Mouse (Mus musculus) adrenal gland, postnatal 0 days (tissue): Measurements from ENCODE around the gene Prrt2. TPM values are rescaled to one million over a fixed set of nuclear protein-coding genes. Genes with fewer than 3 reads are reported as not detected.

Source experiments
- microRNA-seq: library from miRNA; unstranded; fragments of <30 nt; microRNA quantifications from one replicate; pipeline ENCODE4, GENCODE M21; 2016; ENCODE audit warnings: borderline replicate concordance; ENCODE audit not compliant: insufficient number of aligned reads
- polyA plus RNA-seq: library from polyadenylated mRNA; unstranded; fragments of >200 nt; fragmentation: Nextera tagmentation; extraction: Ambion mirVana; gene quantifications from 2 replicates; pipeline ENCODE4 v1.2.1, GENCODE M21; 2015

Gene Prrt2
- polyA plus RNA-seq, result 6.6 and 10.5 TPM in 2 replicates

DNA sequence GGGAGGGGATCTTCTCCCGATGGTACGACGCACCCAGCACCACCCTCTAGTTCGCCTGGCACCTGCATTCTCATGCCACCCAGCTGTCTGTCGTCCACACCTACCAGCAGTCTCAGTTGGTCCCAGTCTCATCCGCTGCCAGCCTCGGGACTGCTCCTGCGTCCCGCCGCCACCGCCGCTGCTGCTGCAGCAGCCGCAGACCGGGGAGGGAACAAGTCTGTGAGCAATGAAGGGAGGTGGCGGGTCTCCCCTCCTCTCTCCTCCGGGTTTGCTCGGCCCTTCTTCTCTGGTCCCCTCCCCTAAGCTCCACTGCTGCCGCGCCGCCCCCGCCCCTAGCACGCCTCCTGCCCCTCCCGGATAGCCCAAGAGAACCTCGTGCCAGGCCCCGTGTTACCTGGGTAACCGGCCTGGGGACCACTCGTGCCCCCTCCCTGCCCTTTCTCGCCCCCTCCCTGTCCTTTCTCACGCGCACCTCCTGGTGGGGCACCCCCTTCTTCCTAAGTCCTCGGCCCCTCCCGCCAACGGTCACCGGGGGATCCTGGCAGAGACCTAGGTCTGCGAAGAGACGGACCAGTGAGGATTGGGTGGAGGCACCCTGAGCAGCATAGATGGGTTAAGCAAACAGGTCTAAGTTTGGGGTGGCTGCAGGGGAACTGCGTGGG lies at the start of gene Prrt2, which contains the start of gene Gm42742:
Gene Prrt2, minus strand, starts transcription at position 311 of the 662 bp plus-strand sequence.
Gene Gm42742, minus strand, starts transcription at position 197 of the 662 bp plus-strand sequence.

DNA sequence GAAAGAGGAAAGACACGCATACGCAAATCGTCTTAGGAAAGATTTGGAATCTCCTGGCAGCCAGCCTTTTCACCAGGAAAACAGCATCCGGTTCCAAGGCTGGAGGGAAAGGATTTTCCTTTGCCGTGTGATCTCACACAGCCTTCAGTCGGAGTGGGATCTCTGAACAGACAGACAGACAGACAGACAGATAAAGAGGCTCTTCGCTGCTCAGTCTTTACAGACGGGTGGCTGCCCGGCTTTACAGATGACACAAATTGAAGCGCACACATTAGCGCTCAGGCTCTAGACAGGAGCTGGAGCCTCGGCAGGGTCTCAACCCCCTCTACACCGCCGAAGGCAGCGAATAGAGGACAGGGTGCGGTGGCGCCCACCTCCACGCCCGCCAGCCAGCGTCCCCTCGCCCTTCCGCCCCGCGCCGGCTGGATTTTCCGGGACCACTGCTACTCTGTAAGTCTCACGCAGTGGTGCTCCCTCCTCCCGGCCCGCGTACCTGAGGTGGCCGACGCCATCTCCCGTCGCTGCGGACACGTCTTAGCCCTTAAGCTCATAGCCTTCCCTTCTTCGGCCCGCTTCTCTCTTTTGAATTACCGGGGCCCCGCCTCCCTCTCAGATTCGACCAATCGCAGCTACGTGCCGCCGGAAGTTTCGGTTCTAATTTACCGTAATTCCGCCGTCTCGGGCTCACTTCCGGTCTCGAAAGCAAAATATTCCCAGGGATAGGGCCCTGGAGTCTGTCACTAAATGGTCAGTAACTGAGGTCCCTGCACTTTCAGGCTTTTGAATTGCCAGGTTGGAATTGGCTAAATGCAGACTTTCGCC lies 21.1 kb upstream of the Prrt2 start, which contains the start of gene Kif22:
Gene Kif22, minus strand, starts transcription at position 621 of the 822 bp plus-strand sequence.

DNA sequence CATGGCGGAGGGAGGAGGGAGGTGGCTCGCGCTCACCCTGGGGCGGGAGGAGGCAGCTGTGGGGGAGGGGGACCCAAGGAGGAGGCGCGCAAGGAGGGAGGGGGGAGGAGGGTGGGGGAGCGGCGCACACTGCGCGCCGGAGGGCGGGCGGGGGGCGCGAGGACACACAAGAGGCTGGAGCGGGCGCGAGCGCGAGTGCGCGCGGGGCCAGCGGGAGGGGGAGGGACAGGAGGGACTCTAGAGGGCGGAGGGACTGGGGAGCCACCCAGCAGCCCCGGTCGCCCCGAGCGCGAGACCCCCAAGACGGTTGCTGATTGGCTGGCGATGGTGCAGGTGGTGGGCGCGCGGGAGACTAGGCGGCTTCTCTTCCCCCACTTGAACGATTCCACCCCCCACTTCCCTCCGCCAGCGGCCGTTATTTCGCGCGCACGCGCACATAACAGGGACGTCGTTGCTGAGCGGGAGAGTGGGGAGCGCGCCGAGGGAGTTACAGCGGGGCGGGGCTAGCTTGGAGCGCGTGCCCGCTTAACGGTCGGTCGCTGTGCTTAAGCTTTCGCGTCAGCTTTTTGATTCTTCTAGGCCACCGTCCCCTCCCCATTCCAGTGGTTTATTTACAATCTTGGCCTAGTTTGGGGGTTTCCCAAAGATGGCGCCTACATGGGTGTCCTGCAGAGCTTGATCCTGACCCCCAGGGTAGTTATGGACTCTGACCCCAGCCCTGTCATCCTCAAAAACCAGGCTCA lies 6.1 kb upstream of the Prrt2 start, which contains the start of gene Maz:
Gene Maz, minus strand, starts transcription at position 54 of the 743 bp plus-strand sequence.

DNA sequence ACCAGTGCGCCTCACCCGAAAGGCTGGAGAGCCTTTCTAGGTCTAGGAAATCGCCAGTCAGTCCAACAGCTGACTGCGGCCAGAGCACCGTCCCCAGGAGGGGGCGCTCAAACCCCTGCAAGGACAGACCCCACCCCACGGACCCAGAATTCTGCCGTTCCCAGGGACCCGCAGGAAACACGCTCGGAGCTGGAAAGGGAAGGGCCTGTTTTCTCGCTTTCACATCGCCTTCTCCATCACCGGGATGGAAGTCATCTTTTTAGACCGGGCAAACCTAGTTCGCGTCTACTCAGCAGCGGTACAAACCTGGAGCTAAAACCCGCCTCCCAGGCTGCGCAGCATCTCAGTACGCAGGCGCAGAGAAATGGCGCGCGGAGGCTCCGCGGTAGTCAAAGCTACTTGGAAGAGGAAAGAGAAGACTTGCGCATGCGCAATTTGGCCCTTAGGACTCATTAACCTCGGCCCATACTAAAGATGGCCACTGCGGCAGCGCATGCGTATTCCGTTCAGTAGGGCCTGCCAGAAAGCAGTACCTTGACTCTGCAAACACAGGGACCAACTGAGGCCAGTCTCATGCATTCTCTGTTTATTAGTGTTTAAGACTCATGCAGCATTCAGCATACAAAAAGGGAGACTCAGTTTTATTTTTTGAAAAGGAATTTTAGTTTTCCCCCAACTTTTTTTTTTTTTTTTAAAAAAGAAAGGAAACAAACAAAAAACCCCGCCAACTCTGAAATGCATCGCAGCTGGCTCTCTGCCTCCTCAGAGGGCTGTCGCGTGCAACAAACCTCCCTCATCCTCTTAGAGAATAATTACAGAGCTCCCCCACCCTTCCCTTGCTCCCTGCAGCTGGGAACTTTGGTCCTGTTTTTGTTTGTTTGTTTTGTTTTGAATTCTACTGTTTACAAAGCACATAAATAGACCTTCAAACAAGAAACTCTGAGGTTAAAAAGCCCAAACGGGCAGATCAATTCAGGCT lies 3.8 kb downstream of the Prrt2 start, which contains the start of gene Pagr1a:
Gene Pagr1a, minus strand, starts transcription at position 382 of the 979 bp plus-strand sequence.

DNA sequence TGATC lies 4.7 kb downstream of the Prrt2 start, which contains the start of gene Pagr1b:
Gene Pagr1b, minus strand, starts transcription at position 4 of the 5 bp plus-strand sequence.

DNA sequence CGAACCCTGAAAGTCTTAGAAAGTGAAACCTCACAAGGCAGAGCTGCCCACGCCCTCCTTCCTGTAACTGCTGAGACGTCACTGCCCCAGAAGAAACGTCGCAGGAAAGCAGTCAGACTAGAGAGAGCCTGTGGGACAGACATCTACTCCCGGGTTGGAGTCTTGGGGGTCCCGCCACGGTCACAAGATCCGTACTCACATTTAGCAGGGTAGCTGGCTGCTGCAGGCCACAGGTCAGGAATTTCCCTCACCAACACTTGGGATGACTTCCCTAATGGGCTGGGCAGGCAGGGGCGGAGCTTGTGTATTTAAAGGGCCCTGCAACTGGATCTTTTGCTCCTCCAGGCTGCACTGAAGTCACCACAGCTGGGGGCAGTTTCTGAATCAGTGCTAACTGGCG lies 6.7 kb downstream of the Prrt2 start, which contains the start of gene Mvp:
Gene Mvp, minus strand, starts transcription at position 302 of the 400 bp plus-strand sequence.

DNA sequence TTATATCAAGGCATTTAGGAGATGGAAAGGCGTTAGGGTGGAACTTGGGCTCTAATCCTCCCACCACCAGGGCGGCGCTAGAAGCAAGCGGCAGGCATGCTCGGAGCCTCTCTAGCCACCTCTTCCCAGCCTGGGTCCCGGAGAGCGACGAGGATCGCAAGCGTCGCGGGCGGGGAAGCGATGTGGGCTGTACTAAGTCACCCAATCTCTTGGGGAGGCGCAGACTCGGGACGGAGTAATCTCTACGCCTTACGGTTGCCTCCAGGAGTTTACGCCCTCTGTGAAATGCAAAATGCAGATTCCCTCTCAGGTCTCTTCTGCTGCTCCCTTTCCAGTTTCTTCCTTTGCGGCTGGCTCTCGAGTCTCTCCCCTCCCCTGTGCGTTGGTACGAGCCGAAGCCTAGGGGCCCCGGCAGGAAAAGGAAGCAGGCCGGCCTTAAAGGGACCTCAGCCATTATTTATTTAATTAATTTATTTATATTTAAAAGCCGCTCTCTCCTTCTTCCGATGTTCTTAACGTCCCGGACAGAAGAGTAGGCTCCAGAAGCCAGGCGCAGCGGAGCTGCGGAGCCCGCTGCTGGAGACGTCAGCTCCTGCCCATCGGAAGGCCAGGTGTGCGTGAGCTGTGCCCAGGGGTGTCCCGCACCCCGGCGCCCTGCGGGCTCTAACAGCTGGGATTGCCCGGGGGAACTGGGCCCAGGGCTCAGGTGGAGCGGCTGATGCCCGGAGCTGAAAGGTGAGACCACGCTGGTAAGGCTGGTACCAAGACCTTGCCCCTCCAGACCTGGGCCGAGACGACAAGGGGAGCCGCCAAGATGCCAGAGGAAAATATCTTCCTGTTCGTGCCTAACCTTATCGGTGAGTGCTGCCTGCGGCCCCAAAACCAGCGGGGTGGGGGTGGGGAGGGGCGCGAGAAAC lies 44.8 kb downstream of the Prrt2 start, which contains the start of gene Cdiptos:
Gene Cdiptos, minus strand, starts transcription at position 149 of the 917 bp plus-strand sequence.

DNA sequence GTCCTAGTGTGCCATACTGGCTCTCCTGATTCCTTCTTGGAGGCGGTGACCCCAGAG lies 45.3 kb downstream of the Prrt2 start, which contains the start of gene Cdipt:
Gene Cdipt, plus strand, starts transcription at position 22 of the 57 bp plus-strand sequence.

Small RNA genes within 50 kb of the gene (microRNA-seq; reads per million reads assigned to microRNA genes)
- not detected for gene Gm44343

Other genes with a start within 250 kb of the Prrt2 start
- gene Ypel3, start 244.3 kb downstream of the Prrt2 start, polyA plus RNA-seq, result 268 and 297 TPM in 2 replicates
- 0.07 and 0.25 TPM in 2 replicates for gene Tbx6, start 239.7 kb downstream of the Prrt2 start, polyA plus RNA-seq
- 149 and 172 TPM in 2 replicates for gene Ppp4c, start 228.7 kb downstream of the Prrt2 start, polyA plus RNA-seq
- 3.6 and 8.0 TPM in 2 replicates for gene Fam57b, start 223.5 kb downstream of the Prrt2 start, polyA plus RNA-seq
- gene 4930451I11Rik, start 189.6 kb downstream of the Prrt2 start, polyA plus RNA-seq, result not detected in 2 replicates
- 1.7 and 6.6 TPM in 2 replicates for gene Doc2a, start 173.8 kb downstream of the Prrt2 start, polyA plus RNA-seq
- 7.6 and 11.4 TPM in 2 replicates for gene Hirip3, start 159.2 kb downstream of the Prrt2 start, polyA plus RNA-seq
- 49.7 and 55.2 TPM in 2 replicates for gene Ino80e, start 158.8 kb downstream of the Prrt2 start, polyA plus RNA-seq
- 17.9 and 23.1 TPM in 2 replicates for gene Taok2, start 136.5 kb downstream of the Prrt2 start, polyA plus RNA-seq
- gene Tmem219, start 98.3 kb downstream of the Prrt2 start, polyA plus RNA-seq, result 50.5 and 58.1 TPM in 2 replicates
- 21.4 and 26.4 TPM in 2 replicates for gene Kctd13, start 92.3 kb downstream of the Prrt2 start, polyA plus RNA-seq
- 1.0 and 1.3 TPM in 2 replicates for gene Asphd1, start 71.6 kb downstream of the Prrt2 start, polyA plus RNA-seq
- gene Sez6l2, start 70.6 kb downstream of the Prrt2 start, polyA plus RNA-seq, result 35.6 and 92.1 TPM in 2 replicates
- 79.0 and 102 TPM in 2 replicates for gene Cdipt, start 45.3 kb downstream of the Prrt2 start, polyA plus RNA-seq
- 3.6 and 5.2 TPM in 2 replicates for gene Cdiptos, start 45.1 kb downstream of the Prrt2 start, polyA plus RNA-seq
- 30.4 and 57.1 TPM in 2 replicates for gene Mvp, start 6.6 kb downstream of the Prrt2 start, polyA plus RNA-seq
- gene Pagr1b, start 4.7 kb downstream of the Prrt2 start, polyA plus RNA-seq, result 1.8 TPM in 1 of 2 replicates, not detected in the other
- 34.5 and 46.8 TPM in 2 replicates for gene Pagr1a, start 3.9 kb downstream of the Prrt2 start, polyA plus RNA-seq
- 10.0 and 38.2 TPM in 2 replicates for gene Gm42742, start 114 bp downstream of the Prrt2 start, polyA plus RNA-seq
- 53.4 and 57.6 TPM in 2 replicates for gene Maz, start 5.8 kb upstream of the Prrt2 start, polyA plus RNA-seq
- gene Kif22, start 21.3 kb upstream of the Prrt2 start, polyA plus RNA-seq, result 23.5 and 31.1 TPM in 2 replicates
- gene Zg16, start 66.1 kb upstream of the Prrt2 start, polyA plus RNA-seq, result 0.47 TPM in 1 of 2 replicates, not detected in the other
- 2.1 and 2.7 TPM in 2 replicates for gene AI467606, start 70.1 kb upstream of the Prrt2 start, polyA plus RNA-seq
- gene Qprt, start 101.0 kb upstream of the Prrt2 start, polyA plus RNA-seq, result 6.9 and 12.9 TPM in 2 replicates
- 1.4 and 1.5 TPM in 2 replicates for gene Spn, start 116.6 kb upstream of the Prrt2 start, polyA plus RNA-seq
- gene Cd2bp2, start 174.8 kb upstream of the Prrt2 start, polyA plus RNA-seq, result 25.2 and 32.9 TPM in 2 replicates
- 14.5 and 15.3 TPM in 2 replicates for gene Tbc1d10b, start 187.3 kb upstream of the Prrt2 start, polyA plus RNA-seq
- gene Mylpf, start 187.7 kb upstream of the Prrt2 start, polyA plus RNA-seq, result 24.7 and 81.2 TPM in 2 replicates
- 10.4 and 16.9 TPM in 2 replicates for gene Zfp553, start 211.8 kb upstream of the Prrt2 start, polyA plus RNA-seq
- 13.9 and 21.8 TPM in 2 replicates for gene Sept1, start 211.9 kb upstream of the Prrt2 start, polyA plus RNA-seq
- gene Zfp771, start 223.1 kb upstream of the Prrt2 start, polyA plus RNA-seq, result 58.3 and 67.4 TPM in 2 replicates
- gene Dctpp1, start 239.5 kb upstream of the Prrt2 start, polyA plus RNA-seq, result 126 and 177 TPM in 2 replicates